Mouse (Mus musculus): ENCODE measurements around the gene Tex50.

Tex50 gene

GRCm38 (mm10) chr1:161122661-161123418 lies 36.3 kb downstream of the Tex50 start:
- DNase-seq (ENCODE audit: low read depth): no peak

DNA sequence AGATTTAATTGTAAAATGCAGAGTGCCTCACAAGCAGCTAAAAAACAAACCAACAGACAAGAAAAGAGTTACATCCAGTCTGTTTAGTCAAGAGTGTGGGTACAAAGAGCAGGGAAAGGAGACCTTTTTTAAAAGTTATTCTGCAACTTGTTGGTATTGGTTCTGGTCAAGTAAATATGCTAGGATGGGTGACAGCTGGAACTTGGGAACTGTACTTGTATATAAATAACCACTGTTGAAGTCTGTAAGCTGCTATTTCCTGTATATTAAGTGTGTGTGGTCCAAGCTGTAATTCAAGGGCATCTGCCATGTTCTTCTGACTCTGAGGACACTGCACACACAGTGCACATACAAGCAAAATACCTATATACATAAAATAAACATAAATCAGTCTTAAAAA lies 44.5 kb downstream of the Tex50 start:
- no peak for DNase-seq (ENCODE audit: low read depth)

DNA sequence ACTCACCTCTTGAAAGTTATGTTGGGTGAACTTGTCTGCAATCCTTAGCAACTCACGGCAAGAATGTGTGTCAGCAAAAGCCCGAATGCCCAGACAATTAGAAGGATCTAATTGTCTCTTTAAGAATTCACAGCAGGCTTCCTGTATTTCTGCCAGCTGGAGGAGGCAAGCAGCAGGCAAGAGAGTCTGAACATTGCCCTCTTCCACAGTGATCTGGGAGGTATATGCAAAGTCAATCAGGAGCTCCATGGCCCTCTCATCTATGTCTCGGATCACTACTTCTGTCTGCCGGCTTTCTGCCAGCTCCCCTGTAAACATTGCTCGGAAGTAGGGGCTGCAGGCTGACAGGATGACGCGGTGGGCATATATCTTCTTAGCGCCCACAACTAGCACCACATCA lies 49.9 kb downstream of the Tex50 start:
- no peak for DNase-seq (ENCODE audit: low read depth)

Data from fibroblast of lung, adult 2 months (primary cell).